In the genomic region with DNA sequence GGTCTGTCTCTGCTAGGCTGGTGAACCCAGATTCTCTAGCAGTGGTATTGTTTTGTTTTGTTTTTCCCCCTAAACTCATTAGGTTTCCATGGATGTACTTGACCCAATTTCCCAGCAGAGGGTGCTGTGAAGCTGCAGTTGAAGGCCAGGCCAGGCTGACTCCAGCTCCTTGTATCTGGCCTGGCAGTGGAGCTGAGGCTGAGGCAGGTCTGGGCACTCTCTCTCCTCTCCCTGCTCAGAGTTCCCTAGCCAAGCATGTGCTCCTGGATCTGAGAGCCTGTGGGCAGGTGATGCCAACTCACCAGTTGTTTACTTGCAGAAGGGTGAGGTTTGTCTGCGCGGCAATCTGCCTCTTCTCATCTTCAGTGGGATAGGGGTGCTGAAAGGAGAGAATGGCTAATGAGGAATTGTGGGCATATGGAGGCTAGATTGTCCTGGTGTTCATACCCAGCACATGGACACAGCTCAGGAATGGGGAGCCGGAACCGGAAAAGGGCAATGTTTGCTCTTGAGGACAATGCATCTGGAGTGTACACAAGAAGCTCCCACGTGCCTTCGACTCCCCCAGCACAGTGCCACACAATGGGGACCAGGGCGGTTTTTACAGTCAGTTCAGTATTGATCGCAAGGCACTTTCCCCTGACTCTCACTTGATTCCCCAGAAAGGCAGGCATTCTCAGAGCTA, we compare ENCODE assay signal across 8 mouse cellular contexts.
DNase-seq lines count a peak whose midpoint lies in the region; ATAC-seq and TF ChIP-seq lines count a peak whose summit lies in the region.

No protein-coding gene starts in this region.

- intact Hi-C loops in left cerebral cortex, adult 2 months (cut with DNase I) = loop anchor here (2.0 to 5.0 kb wide), 2 partner anchors 252 to 336 kb away; a partner anchor contains a TSS

- DNase-seq in NIH3T3 (ENCODE audit: low read depth) = peak; percentile 74
- peak; percentile 76 for DNase-seq in cerebellum, adult 11 months
- peak; percentile 74 to 84 for DNase-seq in left cerebral cortex, adult 2 months (ENCODE audit: extremely low spot score in 1 of 2, low spot score in 2 of 2)

- H3K9me3 ChIP-seq in forebrain, embryonic 16.5 days (ENCODE audit: control insufficient read depth, low read length) = no peaks in the 10 kb centered on the region
- no peaks in the 10 kb centered on the region for H3K9me3 ChIP-seq in hindbrain, embryonic 15.5 days
- no peaks in the 10 kb centered on the region for H3K9me3 ChIP-seq in midbrain, embryonic 12.5 days
- H3K9me3 ChIP-seq in stomach, embryonic 16.5 days (replicated peaks; ENCODE audit: control insufficient read depth, low read length) = no peaks in the 10 kb centered on the region

- H3K4me2 ChIP-seq in forebrain, embryonic 16.5 days (ENCODE audit: low read length) = no peak overlapping the region
- H3K4me2 ChIP-seq in hindbrain, embryonic 15.5 days = no peak overlapping the region
- H3K4me2 ChIP-seq in midbrain, embryonic 12.5 days (replicated peaks) = no peak overlapping the region
- no peak overlapping the region for H3K4me2 ChIP-seq in stomach, embryonic 16.5 days (ENCODE audit: low read depth, low read length)

- H3K36me3 ChIP-seq in forebrain, embryonic 16.5 days (ENCODE audit: control insufficient read depth, insufficient read depth) = 0 out of 2 replicates have a peak, but pooled peaks cover 2% of the 10 kb centered on the region
- H3K36me3 ChIP-seq in hindbrain, embryonic 15.5 days = peaks cover 9% of the 10 kb centered on the region
- H3K36me3 ChIP-seq in midbrain, embryonic 12.5 days = peaks cover 35% of the 10 kb centered on the region
- no peaks in the 10 kb centered on the region for H3K36me3 ChIP-seq in stomach, embryonic 16.5 days (ENCODE audit: control insufficient read depth, insufficient read depth, low read length)

- H3K27me3 ChIP-seq in forebrain, embryonic 16.5 days (replicated peaks; ENCODE audit: control insufficient read depth, insufficient read depth, low read length) = no peaks in the 10 kb centered on the region
- H3K27me3 ChIP-seq in hindbrain, embryonic 15.5 days = no peaks in the 10 kb centered on the region
- no peaks in the 10 kb centered on the region for H3K27me3 ChIP-seq in midbrain, embryonic 12.5 days
- H3K27me3 ChIP-seq in stomach, embryonic 16.5 days (ENCODE audit: control insufficient read depth, insufficient read depth, low read length) = no peaks in the 10 kb centered on the region

- no peaks in the 10 kb centered on the region for H3K4me1 ChIP-seq in forebrain, embryonic 16.5 days (replicated peaks; ENCODE audit: control insufficient read depth, insufficient read depth, low read length)
- H3K4me1 ChIP-seq in hindbrain, embryonic 15.5 days (replicated peaks) = no peaks in the 10 kb centered on the region
- no peaks in the 10 kb centered on the region for H3K4me1 ChIP-seq in midbrain, embryonic 12.5 days
- no peaks in the 10 kb centered on the region for H3K4me1 ChIP-seq in stomach, embryonic 16.5 days (ENCODE audit: control insufficient read depth, insufficient read depth, low read length)

- no peak overlapping the region for H3K9ac ChIP-seq in forebrain, embryonic 16.5 days (replicated peaks; ENCODE audit: low read depth, low read length)
- no peak overlapping the region for H3K9ac ChIP-seq in hindbrain, embryonic 15.5 days
- no peak overlapping the region for H3K9ac ChIP-seq in midbrain, embryonic 12.5 days (replicated peaks)
- no peak overlapping the region for H3K9ac ChIP-seq in stomach, embryonic 16.5 days (ENCODE audit: low read length)

- H3K27ac ChIP-seq in forebrain, embryonic 16.5 days (ENCODE audit: low read length) = no peak overlapping the region
- no peak overlapping the region for H3K27ac ChIP-seq in hindbrain, embryonic 15.5 days (replicated peaks)
- H3K27ac ChIP-seq in left cerebral cortex, adult 2 months = peak overlapping the region; percentile 76
- no peak overlapping the region for H3K27ac ChIP-seq in midbrain, embryonic 12.5 days (replicated peaks)
- no peak overlapping the region for H3K27ac ChIP-seq in stomach, embryonic 16.5 days (ENCODE audit: low read length)

- TF ChIP-seq CTCF in left cerebral cortex, adult 2 months (IDR thresholded peaks at IDR 0.05) = peak; percentile 80

- WGBS in forebrain, embryonic 16.5 days = 72% methylated on average over 8 of the region's 8 CpGs
- WGBS in hindbrain, embryonic 15.5 days = 79% methylated on average over 8 of the region's 8 CpGs
- WGBS in midbrain, embryonic 12.5 days = 80% methylated on average over 8 of the region's 8 CpGs
- 64% methylated on average over 8 of the region's 8 CpGs for WGBS in stomach, embryonic 16.5 days

- peak; percentile 87 for ATAC-seq in forebrain, embryonic 16.5 days
- peak; percentile 87 for ATAC-seq in hindbrain, embryonic 15.5 days (ENCODE audit: low FRiP score, low read depth)
- ATAC-seq in midbrain, embryonic 12.5 days (ENCODE audit: low FRiP score, low read depth) = peak; percentile 81
- ATAC-seq in stomach, embryonic 16.5 days (ENCODE audit: insufficient read depth, low FRiP score) = 0 out of 2 replicates have a peak, but pooled peaks have one; percentile 41
- no peak for ATAC-seq in inflammation-experienced regulatory T-cells, adult 6 months

- no peak overlapping the region for H3K4me3 ChIP-seq in forebrain, embryonic 16.5 days (replicated peaks; ENCODE audit: low read length)
- H3K4me3 ChIP-seq in hindbrain, embryonic 15.5 days = no peak overlapping the region
- no peak overlapping the region for H3K4me3 ChIP-seq in left cerebral cortex, adult 2 months
- H3K4me3 ChIP-seq in midbrain, embryonic 12.5 days = no peak overlapping the region
- no peak overlapping the region for H3K4me3 ChIP-seq in stomach, embryonic 16.5 days (replicated peaks; ENCODE audit: low read length)
